Mouse (Mus musculus): ENCODE measurements around the gene Apoa4. TPM values are rescaled to one million over a fixed set of nuclear protein-coding genes. Genes with fewer than 3 reads are reported as not detected.

Apoa4 gene
- polyA plus RNA-seq, 1 experiment from 2014 or later: 0.10 TPM

DNA sequence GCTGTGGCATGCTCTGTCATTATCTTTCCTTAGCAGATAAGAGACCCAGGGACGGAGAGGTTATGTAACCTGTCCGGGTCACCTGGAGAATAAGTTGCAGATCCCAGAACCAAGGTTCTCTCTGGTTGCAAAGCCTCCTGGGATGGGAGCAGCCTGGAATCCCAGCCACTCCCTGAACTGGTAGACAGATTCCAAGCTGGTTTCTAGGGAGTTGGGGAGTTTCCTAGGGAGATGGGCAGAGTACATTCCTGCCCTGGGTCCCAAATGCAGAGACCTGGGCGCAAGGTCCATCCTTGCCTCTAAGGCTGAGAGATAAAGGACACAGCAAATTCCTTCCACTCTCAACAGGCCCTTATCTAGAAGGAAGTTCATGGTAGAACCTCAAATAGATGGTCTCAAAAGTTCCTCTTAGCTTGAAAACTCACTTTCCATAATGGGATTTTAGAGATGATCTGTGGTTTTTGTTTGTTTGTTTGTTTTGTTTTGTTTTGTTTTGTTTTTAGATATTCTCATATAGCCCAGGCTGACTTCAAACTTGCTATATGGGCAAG lies 13.4 kb upstream of the Apoa4 start:
- peaks cover 47% of the 10 kb centered on the region for H3K4me1 ChIP-seq (replicated peaks)
- WGBS (ENCODE audit: insufficient replicate concordance): 46% methylated on average over 3 of the region's 3 CpGs
- no peak overlapping the region for H3K4me3 ChIP-seq (replicated peaks)
- H3K4me2 ChIP-seq: no peak overlapping the region
- no peaks in the 10 kb centered on the region for H3K9me3 ChIP-seq (replicated peaks)
- no peak overlapping the region for H3K9ac ChIP-seq
- no peak overlapping the region for H3K27ac ChIP-seq
- H3K27me3 ChIP-seq: no peaks in the 10 kb centered on the region
- ATAC-seq (ENCODE audit: low read depth) (no peak), DNase-seq (no peak)
- H3K36me3 ChIP-seq: 0 out of 2 replicates have a peak, but pooled peaks cover 4% of the 10 kb centered on the region

DNA sequence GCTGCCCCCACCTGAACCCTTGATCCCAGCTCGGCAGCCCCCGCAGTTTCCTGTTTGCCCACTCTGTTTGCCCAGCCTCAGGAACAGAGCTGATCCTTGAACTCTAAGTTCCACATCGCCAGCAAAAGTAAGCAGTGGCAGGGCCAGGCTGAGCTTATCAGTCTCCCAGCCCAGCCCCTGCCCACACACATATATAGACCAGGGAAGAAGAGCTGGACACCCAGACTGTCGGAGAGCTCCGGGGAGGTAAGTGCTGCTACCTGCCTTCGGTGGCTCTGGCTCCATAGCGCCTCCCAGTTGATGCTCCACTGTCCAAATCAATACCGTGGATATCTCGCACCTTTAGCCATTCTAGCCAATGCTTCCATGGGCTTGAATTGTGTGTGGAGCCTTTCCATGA lies 12.0 kb upstream of the Apoa4 start, which contains the start of gene Apoa1:
Gene Apoa1 (plus strand): TSS at position 90 of the 400 bp plus-strand sequence.
- Histone ChIP-seq H3K4me3 (replicated peaks) (peak within 1 kb of the TSS; percentile 57), H3K9me3 (replicated peaks) (no peaks in the 10 kb centered on the region), H3K4me1 (replicated peaks) (peaks cover 51% of the 10 kb centered on the region), H3K27me3 (no peaks in the 10 kb centered on the region), H3K4me2 (peak within 1 kb of the TSS; percentile 73), H3K9ac (peak within 1 kb of the TSS; percentile 64), H3K36me3 (no peaks in the 10 kb centered on the region), H3K27ac (peak within 1 kb of the TSS; percentile 60)
- peak; percentile 17 for DNase-seq
- ATAC-seq (ENCODE audit: low read depth): peak; percentile 75
- 36% methylated on average over 9 of the region's 9 CpGs for WGBS (ENCODE audit: insufficient replicate concordance)

DNA sequence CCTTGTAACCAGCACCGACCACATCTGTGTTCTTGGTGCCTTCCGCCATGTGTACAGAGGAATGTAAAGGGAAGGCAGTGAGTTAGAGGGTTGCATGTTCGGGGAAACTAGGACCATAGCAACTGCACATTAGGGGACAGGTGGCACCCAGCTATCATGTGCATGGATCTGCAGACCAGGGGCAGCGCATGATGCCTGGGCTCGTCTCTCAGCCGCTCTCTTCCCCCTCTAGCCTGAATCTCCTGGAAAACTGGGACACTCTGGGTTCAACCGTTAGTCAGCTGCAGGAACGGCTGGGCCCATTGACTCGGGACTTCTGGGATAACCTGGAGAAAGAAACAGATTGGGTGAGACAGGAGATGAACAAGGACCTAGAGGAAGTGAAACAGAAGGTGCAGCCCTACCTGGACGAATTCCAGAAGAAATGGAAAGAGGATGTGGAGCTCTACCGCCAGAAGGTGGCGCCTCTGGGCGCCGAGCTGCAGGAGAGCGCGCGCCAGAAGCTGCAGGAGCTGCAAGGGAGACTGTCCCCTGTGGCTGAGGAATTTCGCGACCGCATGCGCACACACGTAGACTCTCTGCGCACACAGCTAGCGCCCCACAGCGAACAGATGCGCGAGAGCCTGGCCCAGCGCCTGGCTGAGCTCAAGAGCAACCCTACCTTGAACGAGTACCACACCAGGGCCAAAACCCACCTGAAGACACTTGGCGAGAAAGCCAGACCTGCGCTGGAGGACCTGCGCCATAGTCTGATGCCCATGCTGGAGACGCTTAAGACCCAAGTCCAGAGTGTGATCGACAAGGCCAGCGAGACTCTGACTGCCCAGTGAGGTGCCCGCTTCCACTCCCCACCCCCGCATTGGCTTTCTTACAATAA lies 10.7 kb upstream of the Apoa4 start:
- Histone ChIP-seq H3K4me2 (peak overlapping the region; percentile 73), H3K4me3 (replicated peaks) (peak overlapping the region; percentile 57), H3K4me1 (replicated peaks) (peaks cover 43% of the 10 kb centered on the region), H3K27me3 (no peaks in the 10 kb centered on the region), H3K36me3 (no peaks in the 10 kb centered on the region), H3K9me3 (replicated peaks) (no peaks in the 10 kb centered on the region), H3K9ac (peak overlapping the region; percentile 64), H3K27ac (peak overlapping the region; percentile 60)
- DNase-seq (peak; percentile 45), ATAC-seq (ENCODE audit: low read depth) (peak; percentile 50; the same call in 1 of the 2 replicates)
- 13% methylated on average over 37 of the region's 37 CpGs for WGBS (ENCODE audit: insufficient replicate concordance)

DNA sequence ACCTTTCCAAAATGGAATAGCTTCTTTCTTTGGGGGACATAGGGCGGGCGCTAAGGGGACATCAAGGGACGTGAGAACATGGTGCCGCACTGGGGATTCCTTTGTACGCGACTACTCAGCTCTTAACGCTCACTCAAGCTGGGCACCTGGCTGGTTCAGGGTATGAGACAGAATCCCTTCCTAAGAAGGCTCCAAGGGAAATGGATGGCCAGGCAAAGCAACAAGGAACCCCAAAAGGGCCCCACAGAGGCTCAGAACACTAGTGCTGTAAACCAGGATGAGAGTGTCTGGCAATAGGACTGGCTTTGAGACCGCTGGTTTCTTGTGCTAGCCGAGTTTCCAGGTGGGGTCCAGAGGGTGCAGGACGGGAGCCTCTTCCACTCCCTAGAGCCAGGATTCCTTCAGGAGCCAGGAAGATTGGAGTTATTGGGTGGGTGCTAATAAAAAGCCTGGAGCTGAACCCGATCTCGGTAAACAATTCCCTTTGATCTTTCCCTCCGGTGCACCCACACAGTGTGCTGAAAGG lies 10.0 kb upstream of the Apoa4 start:
- no peaks in the 10 kb centered on the region for H3K36me3 ChIP-seq
- no peak for ATAC-seq (ENCODE audit: low read depth)
- H3K9me3 ChIP-seq (replicated peaks): no peaks in the 10 kb centered on the region
- peak overlapping the region; percentile 57 for H3K4me3 ChIP-seq (replicated peaks)
- peak overlapping the region; percentile 64 for H3K9ac ChIP-seq
- peak overlapping the region; percentile 60 for H3K27ac ChIP-seq
- H3K4me1 ChIP-seq (replicated peaks): peaks cover 46% of the 10 kb centered on the region
- 28% methylated on average over 13 of the region's 13 CpGs for WGBS (ENCODE audit: insufficient replicate concordance)
- no peaks in the 10 kb centered on the region for H3K27me3 ChIP-seq
- H3K4me2 ChIP-seq: peak overlapping the region; percentile 73
- DNase-seq: no peak

DNA sequence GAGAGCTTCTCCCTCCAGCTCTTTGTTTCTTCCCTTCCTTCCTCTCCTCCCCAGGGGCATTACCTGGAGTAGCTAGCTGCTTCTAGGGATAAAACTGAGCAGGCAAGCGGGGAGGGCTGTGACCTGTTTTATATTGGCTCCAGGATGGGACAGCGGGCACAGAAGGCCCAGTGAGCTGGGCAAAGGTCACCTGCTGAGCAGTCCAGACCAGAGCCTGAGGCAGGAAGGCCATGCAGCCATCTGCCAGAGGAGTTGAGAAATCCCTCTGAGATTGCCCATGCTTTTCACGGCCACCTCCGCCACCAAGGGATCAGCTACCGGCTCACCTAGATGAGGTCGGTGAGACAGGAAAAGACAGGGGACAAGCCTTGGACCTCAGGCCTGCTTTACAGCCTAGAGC lies 5.3 kb upstream of the Apoa4 start:
- peaks cover 32% of the 10 kb centered on the region for H3K4me1 ChIP-seq (replicated peaks)
- H3K9ac ChIP-seq: no peak overlapping the region
- ATAC-seq (ENCODE audit: low read depth) (0 out of 2 replicates have a peak, but pooled peaks have one; percentile 3), DNase-seq (no peak)
- no peaks in the 10 kb centered on the region for H3K27me3 ChIP-seq
- H3K27ac ChIP-seq: peak overlapping the region; percentile 54
- H3K4me2 ChIP-seq: no peak overlapping the region
- H3K9me3 ChIP-seq (replicated peaks): no peaks in the 10 kb centered on the region
- H3K4me3 ChIP-seq (replicated peaks): no peak overlapping the region
- no peaks in the 10 kb centered on the region for H3K36me3 ChIP-seq
- WGBS (ENCODE audit: insufficient replicate concordance): 63% methylated on average over 6 of the region's 6 CpGs

DNA sequence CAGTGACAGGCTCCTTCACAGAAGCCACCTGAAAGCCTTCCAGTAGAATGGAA lies 5.1 kb upstream of the Apoa4 start, which contains the start of gene Apoc3:
Gene Apoc3 (minus strand): TSS at position 41 of the 53 bp plus-strand sequence.
- no peak within 1 kb of the TSS for H3K4me2 ChIP-seq
- H3K4me1 ChIP-seq (replicated peaks): peaks cover 30% of the 10 kb centered on the region
- no peak within 1 kb of the TSS for H3K4me3 ChIP-seq (replicated peaks)
- H3K27me3 ChIP-seq: no peaks in the 10 kb centered on the region
- peak within 1 kb of the TSS; percentile 54 for H3K27ac ChIP-seq
- H3K36me3 ChIP-seq: no peaks in the 10 kb centered on the region
- no peak within 1 kb of the TSS for H3K9ac ChIP-seq
- ATAC-seq (ENCODE audit: low read depth) (no peak), DNase-seq (no peak)
- H3K9me3 ChIP-seq (replicated peaks): no peaks in the 10 kb centered on the region

DNA sequence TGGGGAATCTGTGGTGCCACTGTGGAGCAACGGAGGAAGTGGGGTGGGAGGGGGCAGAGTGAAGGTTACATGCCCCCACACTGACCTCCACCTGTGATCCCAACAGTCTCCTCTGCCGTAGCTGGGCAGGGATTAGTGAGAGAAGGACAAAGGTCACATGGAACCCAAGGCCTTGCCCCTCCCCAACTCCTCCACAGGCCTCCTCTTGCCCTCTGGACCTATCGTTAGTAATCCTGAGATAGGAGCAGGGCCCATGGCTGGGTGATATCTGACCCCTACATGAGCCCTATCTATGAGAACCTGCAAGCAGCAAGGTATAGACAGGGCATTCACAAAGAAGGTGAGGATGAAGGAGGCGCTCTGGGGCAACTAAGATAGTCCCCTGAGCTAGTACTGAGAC lies 4.8 kb upstream of the Apoa4 start:
- H3K27ac ChIP-seq: peak overlapping the region; percentile 54
- H3K9ac ChIP-seq: no peak overlapping the region
- H3K9me3 ChIP-seq (replicated peaks): no peaks in the 10 kb centered on the region
- no peaks in the 10 kb centered on the region for H3K27me3 ChIP-seq
- H3K4me3 ChIP-seq (replicated peaks): no peak overlapping the region
- no peak overlapping the region for H3K4me2 ChIP-seq
- 47% methylated on average over 4 of the region's 4 CpGs for WGBS (ENCODE audit: insufficient replicate concordance)
- DNase-seq (peak; percentile 18), ATAC-seq (ENCODE audit: low read depth) (peak; percentile 69)
- H3K36me3 ChIP-seq: no peaks in the 10 kb centered on the region
- peaks cover 27% of the 10 kb centered on the region for H3K4me1 ChIP-seq (replicated peaks)

DNA sequence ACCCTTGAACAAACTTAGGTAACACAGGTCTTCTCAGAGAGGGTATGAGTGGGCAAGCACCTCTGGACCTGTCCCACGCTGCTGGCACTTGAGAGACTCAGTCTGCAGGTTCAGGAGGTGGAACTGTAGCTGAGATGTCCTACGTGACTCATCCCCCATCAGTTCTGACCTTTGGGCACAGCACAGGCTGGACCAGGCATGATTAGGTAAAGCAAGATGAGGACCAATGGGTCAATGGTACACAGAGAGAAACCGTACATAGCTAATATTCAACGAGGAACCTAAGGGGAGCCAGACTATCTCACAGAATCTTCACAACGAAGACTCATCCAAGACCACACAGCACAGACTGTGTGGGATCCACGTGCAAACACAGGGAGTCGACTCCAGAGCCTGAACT lies 1.6 kb upstream of the Apoa4 start:
- Histone ChIP-seq H3K9ac (no peak overlapping the region), H3K4me3 (replicated peaks) (no peak overlapping the region), H3K4me2 (no peak overlapping the region), H3K9me3 (replicated peaks) (no peaks in the 10 kb centered on the region), H3K27ac (no peak overlapping the region), H3K27me3 (no peaks in the 10 kb centered on the region), H3K4me1 (replicated peaks) (peaks cover 14% of the 10 kb centered on the region), H3K36me3 (no peaks in the 10 kb centered on the region)
- ATAC-seq (ENCODE audit: low read depth) (no peak), DNase-seq (no peak)
- 54% methylated on average over 7 of the region's 7 CpGs for whole genome bisulfite sequencing (ENCODE audit: insufficient replicate concordance)

DNA sequence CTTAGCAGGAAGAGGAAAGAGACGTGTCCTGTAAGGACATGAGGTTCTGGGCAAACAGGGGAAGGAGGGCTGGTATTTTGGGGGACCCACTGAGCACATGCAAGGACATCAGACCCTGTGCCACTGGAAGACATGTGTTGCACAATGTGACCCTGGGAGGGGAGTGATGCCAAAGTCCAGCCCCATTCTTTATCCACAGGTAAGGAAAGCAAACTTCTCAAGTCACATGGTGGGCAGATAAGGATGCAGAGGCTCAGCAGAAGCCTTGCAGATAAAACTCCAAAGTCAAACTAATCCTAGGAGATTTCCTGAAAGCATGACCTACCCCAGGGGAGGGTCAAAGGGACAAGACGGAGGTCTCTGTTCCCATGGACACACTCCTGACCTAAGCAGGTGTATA lies 1.3 kb downstream of the Apoa4 start:
- WGBS (ENCODE audit: insufficient replicate concordance): 44% methylated on average over 2 of the region's 2 CpGs
- H3K4me3 ChIP-seq (replicated peaks): no peak overlapping the region
- ATAC-seq (ENCODE audit: low read depth): no peak
- H3K27ac ChIP-seq: no peak overlapping the region
- DNase-seq: no peak
- no peaks in the 10 kb centered on the region for H3K36me3 ChIP-seq
- H3K4me2 ChIP-seq: no peak overlapping the region
- no peaks in the 10 kb centered on the region for H3K4me1 ChIP-seq (replicated peaks)
- H3K27me3 ChIP-seq: no peaks in the 10 kb centered on the region
- H3K9ac ChIP-seq: no peak overlapping the region
- no peaks in the 10 kb centered on the region for H3K9me3 ChIP-seq (replicated peaks)

DNA sequence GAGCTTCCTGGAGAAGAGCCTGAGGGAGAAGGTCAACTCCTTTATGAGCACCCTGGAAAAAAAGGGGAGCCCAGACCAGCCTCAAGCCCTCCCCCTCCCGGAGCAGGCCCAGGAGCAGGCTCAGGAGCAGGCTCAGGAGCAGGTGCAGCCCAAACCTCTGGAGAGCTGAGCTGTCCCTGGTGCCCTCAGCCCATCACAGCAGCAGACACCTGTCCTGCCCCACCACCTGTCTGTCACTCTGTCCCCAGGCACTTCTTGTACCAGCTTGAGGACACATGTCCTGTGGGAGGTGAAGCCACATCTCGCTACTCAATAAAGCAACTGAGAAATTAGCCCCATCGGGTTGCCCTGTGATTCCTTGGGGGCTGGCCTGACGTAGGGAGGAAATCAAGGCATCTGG lies 2.6 kb downstream of the Apoa4 start:
- Histone ChIP-seq H3K9ac (no peak overlapping the region), H3K4me3 (replicated peaks) (no peak overlapping the region), H3K36me3 (no peaks in the 10 kb centered on the region), H3K9me3 (replicated peaks) (no peaks in the 10 kb centered on the region), H3K27me3 (no peaks in the 10 kb centered on the region), H3K27ac (no peak overlapping the region), H3K4me1 (replicated peaks) (no peaks in the 10 kb centered on the region), H3K4me2 (no peak overlapping the region)
- ATAC-seq (ENCODE audit: low read depth) (no peak), DNase-seq (no peak)
- 61% methylated on average over 4 of the region's 4 CpGs for WGBS (ENCODE audit: insufficient replicate concordance)

DNA sequence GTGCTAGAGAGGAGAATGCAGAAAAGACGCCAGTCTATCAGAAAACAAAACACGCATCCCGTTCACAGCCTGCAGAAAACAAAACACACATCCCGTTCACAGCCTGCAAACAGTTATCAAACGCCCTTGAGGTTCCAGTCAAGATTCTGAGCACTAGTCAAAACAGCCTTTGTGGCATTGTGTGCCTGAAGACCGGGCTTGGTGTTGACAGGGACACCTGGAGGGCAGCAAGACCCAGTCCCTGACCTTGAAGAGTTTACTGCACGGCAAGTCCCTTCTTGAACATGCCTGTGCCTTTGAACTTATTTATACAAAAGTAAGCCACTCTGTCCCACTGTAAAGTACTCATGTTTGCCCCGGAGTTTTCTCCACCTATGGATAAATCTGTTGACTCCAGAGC lies 3.1 kb downstream of the Apoa4 start:
- no peak for DNase-seq
- Histone ChIP-seq H3K4me2 (no peak overlapping the region), H3K4me1 (replicated peaks) (no peaks in the 10 kb centered on the region), H3K4me3 (replicated peaks) (no peak overlapping the region), H3K9ac (no peak overlapping the region), H3K9me3 (replicated peaks) (no peaks in the 10 kb centered on the region), H3K36me3 (no peaks in the 10 kb centered on the region), H3K27me3 (no peaks in the 10 kb centered on the region), H3K27ac (no peak overlapping the region)
- 52% methylated on average over 8 of the region's 8 CpGs for WGBS (ENCODE audit: insufficient replicate concordance)
- no peak for ATAC-seq (ENCODE audit: low read depth)

DNA sequence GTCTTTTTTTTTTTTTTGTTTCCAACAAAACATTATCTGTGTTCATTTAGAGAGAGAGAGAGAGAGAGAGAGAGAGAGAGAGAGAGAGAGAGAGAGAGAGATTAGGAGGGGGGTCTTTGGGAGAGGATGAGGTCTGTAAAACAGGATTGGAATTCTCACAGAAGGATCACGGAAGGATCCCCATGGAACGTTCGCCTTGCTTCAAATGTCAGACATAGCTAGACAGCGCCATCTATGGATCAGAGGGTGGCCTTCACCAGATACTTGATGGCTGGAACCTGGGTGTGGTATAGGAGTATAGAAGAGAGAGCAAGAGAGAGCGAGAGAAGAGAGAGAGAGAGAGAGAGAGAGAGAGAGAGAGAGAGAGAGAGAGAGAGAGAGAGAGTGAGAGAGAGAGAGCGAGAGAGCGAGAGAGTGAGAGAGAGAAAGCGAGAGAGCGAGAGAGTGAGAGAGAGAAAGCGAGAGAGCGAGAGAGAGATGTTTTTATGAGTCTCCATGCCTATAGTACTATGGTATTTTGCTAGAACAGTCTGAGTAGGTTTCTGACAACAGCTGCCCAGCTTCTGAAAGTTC lies 6.3 kb downstream of the Apoa4 start:
- H3K4me3 ChIP-seq (replicated peaks): no peak overlapping the region
- H3K9me3 ChIP-seq (replicated peaks): no peaks in the 10 kb centered on the region
- no peak for ATAC-seq (ENCODE audit: low read depth)
- H3K36me3 ChIP-seq: no peaks in the 10 kb centered on the region
- no peaks in the 10 kb centered on the region for H3K27me3 ChIP-seq
- DNase-seq: no peak
- 25% methylated on average over 11 of the region's 11 CpGs for WGBS (ENCODE audit: insufficient replicate concordance)
- H3K4me2 ChIP-seq: no peak overlapping the region
- no peak overlapping the region for H3K27ac ChIP-seq
- H3K4me1 ChIP-seq (replicated peaks): no peaks in the 10 kb centered on the region
- no peak overlapping the region for H3K9ac ChIP-seq

All from liver, embryonic 13.5 days (tissue).